Mouse (Mus musculus): Measurements from ENCODE around the gene Gm11492. TPM values are rescaled to one million over a fixed set of nuclear protein-coding genes. Genes with fewer than 3 reads are reported as not detected.

Gene Gm11492
- total RNA-seq, 2 experiments from 2014 or later, result not detected

DNA sequence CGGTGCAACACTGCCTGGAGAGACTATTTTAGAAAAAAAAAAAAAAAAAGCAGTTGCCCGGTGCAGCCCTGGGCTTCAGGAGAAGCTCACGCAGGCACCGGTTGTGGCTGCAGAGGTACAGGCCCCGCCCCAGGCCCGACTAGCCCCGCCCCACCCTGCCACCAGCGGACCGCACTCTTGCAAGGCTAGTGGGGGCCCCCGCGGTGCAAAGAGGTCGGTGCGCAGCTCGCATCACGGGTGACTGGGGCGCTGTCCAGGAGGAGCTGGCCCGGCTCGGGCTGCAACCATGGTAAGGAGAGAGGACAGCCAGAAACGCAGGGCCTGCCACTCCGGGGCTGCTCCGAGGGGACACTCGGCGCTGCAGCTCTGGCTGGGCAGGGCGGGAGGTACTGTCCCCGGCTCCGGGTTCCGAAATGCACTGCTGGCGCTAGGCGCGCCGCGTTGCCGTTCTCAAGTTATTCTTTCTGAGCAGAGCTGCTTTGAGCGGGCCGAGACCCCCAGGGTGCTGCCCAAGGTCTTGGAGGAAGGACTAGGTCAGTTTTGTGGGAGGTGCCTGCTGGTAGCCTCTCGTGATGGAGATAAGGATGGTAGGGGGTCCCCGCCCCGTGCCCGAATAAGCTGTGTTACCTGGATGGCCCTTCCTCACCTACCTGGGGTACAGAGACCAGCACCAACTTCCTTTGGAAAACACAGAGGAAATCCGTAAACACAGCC is 12.0 kb downstream of the Gm11492 start:
- peak; percentile 48 for DNase-seq (ENCODE audit: low spot score)
- intact Hi-C loops (cut with DNase I), result loop anchor here (5.0 kb wide), 1 partner anchor 51 kb away; no protein-coding TSS in a partner anchor

DNA sequence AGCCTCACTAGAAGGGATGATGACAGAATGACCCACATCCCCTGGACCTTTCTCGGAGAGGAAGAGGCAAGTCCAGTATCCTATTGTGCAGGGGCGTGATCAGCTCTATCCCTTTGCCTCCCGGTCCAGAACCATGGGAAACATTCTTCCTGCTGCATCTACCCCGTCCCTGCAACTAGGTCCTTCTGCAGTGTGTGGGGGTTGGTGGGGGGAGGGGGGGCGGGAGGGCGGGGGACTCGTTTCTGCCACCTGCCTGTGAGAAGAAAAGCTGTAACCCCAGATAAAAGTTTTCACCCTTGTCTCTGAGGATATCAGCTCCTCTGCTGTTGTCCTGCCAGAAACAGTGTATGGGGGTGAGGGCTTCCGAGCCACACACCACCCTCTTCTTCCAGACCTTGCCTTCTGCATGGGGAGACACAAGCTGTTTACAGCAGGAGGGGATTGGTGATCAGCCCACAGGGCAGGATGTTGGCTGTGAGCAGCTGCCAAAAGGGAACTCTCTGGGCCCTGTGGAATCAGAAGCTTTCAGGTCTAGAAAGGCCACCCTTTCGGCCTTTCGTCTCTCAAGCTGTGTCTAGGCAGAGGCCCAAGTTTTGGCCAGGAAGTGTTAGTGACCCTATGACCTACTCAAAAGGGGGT is 12.6 kb downstream of the Gm11492 start:
- intact Hi-C loops (cut with DNase I), result loop anchor here (5.0 kb wide), 1 partner anchor 52 kb away; no protein-coding TSS in a partner anchor
- peak; percentile 44 for DNase-seq (ENCODE audit: low spot score)

DNA sequence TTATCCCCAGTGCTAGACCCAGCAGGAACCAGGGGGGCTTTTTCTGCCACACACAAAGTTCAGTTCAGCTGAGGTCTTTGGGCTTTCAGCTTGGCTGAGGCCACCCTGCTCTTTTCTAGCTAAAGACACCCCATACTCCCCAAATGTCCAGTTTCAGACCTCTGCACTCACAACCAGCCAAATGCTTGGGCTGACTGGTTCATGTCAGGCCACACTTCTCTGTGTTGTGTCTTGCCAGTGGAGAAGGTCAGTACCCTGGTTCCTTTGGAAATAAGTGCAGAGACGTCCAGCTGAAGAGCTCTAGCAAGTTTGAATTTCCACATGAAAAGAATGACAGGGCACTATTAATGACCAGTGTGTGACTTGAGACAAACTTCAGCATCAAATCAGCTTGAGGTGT is 13.3 kb downstream of the Gm11492 start:
- intact Hi-C loops (cut with DNase I), result loop anchor here (5.0 kb wide), 1 partner anchor 52 kb away; no protein-coding TSS in a partner anchor
- DNase-seq (ENCODE audit: low spot score), result no peak

DNA sequence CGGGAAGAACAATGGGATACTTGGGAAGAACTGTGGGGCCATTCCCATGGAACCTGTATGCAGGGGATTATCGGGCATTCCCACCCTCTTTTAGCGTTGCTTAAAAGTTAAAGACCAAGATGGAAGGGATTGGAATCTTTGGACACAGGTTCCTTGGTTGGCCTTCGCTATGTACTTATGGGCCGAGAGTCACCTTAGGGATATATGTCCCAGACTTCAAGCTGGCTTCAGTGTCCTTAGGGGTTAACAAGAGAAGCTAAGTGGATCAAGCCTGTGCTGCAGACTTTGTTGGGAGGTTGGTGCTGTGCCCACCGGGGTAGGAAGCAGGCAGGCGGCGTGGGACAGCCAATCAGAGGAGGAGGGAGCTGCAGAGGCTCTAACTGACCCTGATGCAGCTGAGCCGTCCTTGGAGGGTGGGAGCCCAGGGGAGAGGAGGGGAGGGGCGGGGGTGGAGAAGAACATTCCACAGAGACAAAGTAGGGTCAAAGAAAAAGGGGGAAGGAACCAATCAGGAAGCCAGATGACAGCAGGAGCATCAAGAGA is 14.2 kb downstream of the Gm11492 start:
- no peak for DNase-seq (ENCODE audit: low spot score)
- intact Hi-C loops (cut with DNase I), result no loop called here

DNA sequence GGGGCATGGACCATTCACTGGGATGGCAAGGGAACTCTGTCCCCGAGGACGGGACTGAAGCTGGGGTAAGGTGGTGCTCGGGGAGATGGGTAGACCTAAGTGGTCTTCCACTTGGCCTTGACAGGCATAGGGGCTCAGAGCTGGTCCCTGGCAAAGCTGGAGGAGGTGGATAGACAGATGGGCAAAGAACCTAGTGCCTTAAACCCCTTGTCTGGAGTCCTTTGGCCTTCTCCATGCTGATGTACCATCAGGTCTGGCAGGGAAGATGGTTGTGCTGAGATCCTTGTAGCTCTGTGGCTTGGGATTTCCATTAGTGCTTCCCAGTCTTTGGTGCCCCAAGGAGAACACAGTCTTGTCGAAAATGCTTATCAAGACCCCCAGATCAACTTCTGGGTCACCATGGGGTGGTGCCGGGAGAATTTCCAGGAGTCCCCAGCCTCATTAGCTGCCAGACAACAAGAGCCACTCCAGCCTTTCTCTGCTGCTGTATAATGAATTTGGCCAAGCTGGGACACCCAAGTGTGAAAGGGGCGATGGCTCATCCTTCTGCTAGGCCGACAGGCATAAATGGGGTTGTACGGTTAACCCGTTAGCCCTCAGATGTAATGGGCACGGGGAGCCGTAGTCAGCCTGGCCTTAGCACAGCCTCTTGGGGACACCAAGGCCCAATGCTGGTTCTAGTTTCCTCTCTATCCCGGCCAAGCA is 14.9 kb downstream of the Gm11492 start:
- intact Hi-C loops (cut with DNase I), result no loop called here

DNA sequence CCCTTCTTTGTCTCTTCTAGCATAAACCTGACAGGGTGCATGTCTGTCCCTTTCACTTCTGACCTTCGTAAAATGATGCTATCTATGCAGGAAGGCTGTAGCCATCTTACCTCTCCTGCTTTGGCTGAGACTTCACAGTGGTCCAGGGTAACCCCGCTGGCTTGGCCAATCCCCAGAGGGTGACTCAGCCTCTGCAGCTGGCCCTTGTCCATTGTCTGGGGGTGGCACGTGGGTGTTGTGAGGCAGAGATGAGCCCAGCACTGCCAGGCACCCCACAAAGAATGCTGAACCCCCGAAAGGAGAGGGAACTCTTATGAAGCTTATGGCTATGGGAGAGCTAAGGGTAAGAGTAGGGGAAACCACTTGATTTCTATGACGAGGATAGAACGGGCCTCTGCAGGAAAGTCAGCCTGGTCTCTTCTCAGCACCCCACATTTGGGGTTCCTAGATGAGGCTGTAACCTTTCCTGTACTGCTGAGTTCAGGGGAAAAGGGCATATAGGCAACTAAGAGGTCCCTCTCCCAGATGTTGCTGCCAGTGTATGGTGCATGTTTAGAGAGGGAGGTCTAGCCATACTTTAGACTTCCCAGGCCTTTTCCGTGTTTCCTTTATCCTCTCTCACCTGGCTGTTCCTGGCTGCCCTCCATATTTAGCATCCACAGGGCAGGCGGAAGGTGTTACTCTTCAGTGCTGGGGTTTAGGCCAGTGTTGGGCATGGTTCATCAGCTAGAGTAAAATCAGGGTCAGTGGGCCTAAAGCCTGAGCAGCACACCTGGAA is 15.7 kb downstream of the Gm11492 start:
- no peak for DNase-seq (ENCODE audit: low spot score)
- intact Hi-C loops (cut with DNase I), result no loop called here

More for the DNA sequence above, 14.9 kb downstream of the Gm11492 start:
- DNase-seq (ENCODE audit: low spot score), result no peak

DNA sequence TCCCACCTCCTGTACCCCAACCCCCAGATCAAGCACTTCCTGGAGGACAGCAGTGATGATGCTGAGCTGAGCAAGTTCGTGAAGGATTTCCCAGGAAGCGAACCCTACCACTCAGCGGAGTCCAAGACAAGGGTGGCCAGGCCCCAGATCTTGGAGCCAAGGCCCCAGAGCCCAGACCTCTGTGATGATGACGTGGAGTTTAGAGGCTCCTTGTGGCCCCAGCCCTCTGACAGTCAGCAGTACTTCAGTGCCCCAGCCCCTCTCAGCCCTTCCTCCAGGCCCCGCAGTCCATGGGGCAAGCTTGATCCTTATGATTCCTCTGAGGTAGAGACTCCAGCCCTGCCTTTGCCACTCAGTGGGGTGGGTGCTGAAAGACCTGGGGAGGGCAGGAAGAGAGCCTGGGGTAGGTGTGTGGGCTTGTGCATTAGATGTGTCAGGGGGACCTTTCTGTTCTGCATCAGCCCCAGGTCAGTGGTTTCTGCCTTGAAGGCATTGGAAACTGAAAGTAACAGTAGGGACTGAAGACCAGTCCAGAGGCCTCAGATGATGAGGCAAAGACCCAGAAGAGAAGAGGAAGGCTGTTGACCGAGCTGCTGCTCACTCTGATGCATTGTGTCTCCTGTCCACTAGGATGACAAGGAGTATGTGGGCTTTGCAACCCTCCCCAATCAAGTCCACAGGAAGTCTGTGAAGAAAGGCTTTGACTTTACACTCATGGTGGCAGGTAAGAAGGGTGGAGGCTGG is 17.0 kb downstream of the Gm11492 start:
- no peak for DNase-seq (ENCODE audit: low spot score)

DNA sequence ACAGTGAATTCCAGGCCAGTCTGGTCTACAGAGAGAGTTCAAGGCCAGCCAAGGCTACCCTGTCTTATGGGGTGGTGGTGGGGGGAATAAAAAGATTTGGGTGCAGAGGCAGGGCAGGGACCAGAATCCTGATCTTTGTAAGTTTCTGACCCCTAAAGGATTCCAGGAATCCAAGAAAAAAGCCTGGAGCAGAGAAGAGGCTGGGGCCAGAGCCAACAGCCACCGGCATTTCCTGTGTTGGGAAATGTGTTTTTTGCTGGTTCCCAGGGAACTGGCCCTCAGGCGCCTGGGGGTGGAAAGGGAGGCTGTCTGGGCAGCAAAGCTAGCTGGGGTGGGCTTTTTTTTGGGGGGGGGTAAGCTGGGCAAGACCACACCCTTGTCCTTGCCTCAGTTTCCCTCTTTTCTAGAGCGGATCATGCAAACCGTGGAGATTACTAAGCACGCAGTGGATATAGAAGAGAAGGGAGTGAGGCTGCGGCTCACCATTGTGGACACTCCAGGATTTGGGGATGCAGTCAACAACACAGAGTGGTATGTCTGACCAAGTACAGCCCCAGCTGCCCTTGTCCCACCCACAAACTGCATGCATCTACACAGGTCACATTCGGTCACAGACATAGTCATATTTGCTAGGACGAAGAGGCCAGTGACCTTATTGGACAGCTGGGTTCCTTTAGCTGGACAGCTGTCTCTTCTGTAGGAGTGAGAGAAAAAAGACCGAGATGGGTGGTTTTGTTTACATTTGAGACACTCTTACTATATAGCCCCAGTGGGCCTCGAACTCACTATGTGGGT is 18.5 kb downstream of the Gm11492 start:
- DNase-seq (ENCODE audit: low spot score), result peak; percentile 55
- intact Hi-C loops (cut with DNase I), result no loop called here

More for the DNA sequence above, 17.0 kb downstream of the Gm11492 start:
- intact Hi-C loops (cut with DNase I), result no loop called here

- no peak for DNase-seq (ENCODE audit: low spot score)
- intact Hi-C loops (cut with DNase I), result no loop called here
These were observed 20.9 kb downstream of the Gm11492 start for GRCm38 (mm10) chr11:87587211-87587874.

DNA sequence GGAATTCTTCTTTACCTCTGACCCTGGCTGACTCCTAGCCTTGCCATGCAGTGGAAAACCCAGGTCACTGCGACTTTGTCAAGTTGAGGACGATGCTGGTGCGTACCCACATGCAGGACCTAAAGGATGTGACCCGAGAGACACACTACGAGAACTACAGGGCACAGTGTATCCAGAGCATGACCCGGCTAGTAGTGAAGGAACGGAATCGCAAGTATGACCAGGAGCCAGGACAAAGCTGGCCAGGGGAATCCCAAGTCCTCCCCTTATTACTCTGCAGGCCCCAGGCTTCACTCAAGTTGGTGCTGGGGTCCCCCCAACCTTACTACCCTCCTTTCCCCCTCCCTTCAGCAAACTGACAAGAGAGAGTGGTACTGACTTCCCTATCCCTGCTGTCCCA is 23.2 kb downstream of the Gm11492 start:
- intact Hi-C loops (cut with DNase I), result loop anchor here (10.0 kb wide), 1 partner anchor 165 kb away; no protein-coding TSS in a partner anchor
- no peak for DNase-seq (ENCODE audit: low spot score)

DNA sequence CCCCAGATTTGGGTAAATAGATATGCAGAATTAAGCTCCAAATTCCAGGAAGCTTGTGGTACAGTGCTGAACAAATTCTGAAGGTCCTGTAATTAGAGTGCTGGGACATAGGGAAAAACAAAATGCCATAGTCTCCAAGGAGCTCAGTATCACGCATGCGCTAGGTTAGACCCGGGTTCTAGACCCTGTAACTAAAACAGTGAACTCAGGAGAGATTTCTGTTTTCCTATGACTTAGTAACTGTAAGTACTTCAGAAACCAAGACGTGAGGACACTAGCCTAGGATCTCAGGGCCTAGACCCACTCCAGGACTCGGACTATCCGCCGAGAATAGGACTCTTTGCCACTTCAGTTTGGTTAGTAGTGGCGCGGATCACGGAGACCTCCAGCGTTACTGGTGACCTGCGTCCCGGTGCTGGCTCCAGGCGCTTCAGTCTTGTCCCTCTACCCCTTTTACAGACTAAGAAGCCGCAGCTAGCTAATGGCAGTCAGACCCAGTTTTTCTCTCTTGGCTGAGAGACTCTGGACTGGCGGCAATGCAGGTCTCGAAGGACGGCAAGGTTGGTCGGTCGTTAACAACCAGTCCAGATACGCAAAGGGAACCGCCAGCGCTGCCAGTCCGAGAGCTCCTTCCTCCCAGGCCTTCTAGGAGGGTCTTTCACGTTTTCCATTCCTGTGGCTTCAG is 24.5 kb downstream of the Gm11492 start:
- DNase-seq (ENCODE audit: low spot score), result no peak
- intact Hi-C loops (cut with DNase I), result loop anchor here (10.0 kb wide), 1 partner anchor 166 kb away; no protein-coding TSS in a partner anchor

DNA sequence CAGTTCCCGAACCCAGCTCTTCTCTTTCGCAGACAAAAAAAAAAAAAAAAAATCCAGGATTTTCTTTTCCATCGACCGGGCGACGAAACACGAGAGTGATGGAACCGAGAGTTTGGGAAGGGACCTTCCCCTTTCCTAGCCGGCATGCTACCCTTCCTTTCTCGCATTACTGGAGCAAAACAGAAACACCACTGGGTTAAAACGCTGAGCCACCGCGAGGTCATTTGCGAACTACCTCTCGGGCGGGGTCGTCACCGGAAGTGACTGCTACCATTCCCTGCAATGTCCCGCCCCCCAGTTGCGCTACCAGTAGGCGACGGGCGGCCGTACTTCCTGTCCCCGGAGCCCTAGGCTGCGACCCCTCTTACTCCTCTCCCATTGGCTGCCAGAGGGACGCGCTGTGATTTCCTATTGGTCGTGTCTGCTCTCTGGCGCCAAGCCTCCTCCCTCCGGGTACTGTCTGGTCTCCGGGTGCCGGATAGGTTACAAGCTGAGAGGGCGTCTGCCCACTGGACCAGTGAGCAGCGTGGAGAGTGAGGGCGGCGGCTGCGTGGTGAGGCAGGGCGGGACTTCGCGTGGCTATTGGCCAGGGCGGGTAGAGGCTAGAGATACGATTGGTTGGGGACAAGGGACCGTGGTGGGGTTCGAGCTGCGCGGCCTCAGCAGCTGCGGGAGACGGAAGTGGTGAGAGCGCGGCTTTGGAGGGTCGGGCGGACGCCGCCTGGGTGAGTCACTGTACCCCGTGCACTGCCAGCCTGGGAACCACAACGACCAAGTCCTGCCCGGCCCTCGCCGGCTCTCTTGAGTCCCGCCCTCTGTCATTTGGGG is 25.3 kb downstream of the Gm11492 start, which contains the start of gene Mtmr4:
TSS of gene Mtmr4 (plus strand) at position 637 of the 828 bp plus-strand sequence.
- intact Hi-C loops (cut with DNase I), result loop anchor here (10.0 kb wide), 1 partner anchor 167 kb away; no protein-coding TSS in a partner anchor
- DNase-seq (ENCODE audit: low spot score), result peak; percentile 100

GRCm38 (mm10) chr11:87592354-87592695 is 25.9 kb downstream of the Gm11492 start:
- intact Hi-C loops (cut with DNase I), result loop anchor here (10.0 kb wide), 1 partner anchor 168 kb away; no protein-coding TSS in a partner anchor
- no peak for DNase-seq (ENCODE audit: low spot score)

DNA sequence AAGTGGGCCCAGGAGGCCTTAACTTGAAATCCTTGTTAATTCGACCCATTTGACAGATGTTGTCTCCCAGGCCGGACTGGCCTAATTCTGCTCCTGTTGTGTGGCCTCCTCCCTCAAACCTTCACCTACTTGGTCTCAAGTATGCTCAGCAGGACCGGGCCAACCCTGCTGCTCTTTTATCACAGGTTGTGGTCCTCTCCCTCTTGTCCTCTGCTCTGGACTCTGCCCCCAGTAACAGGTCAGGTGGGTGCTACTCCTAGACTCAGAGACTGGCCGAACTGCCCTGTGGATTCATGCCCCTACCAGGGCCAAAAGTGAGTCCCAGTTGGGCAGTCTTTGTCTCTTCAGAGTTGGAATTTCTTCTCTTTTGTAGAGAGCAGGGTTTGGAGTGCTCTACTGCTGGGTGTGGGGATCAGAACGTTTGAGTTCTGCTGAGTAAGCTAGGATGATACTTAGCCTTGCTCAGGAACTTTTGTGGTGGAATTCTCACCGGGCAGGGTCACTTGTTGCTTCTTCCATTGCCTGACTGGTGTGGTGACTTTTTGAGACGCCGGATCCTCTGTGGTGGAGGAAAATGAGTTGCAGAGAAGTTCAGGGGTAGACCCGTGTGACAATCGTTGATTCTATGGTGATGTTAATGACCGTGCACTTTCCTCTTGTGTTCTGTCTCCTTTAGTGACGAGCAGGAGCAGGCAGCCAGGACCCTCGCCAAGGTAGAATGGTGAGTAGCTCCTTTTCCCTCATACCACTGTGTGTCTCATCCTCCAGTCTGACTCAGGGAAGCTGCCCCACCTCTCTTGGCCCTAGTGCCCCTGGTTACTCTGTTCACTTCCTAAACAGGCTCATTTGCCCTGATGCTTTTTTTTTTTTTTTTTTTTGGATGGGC is 26.5 kb downstream of the Gm11492 start:
- no peak for DNase-seq (ENCODE audit: low spot score)
- intact Hi-C loops (cut with DNase I), result loop anchor here (10.0 kb wide), 1 partner anchor 168 kb away; no protein-coding TSS in a partner anchor

- intact Hi-C loops (cut with DNase I), result loop anchor here (10.0 kb wide), 1 partner anchor 171 kb away; no protein-coding TSS in a partner anchor
- peak; percentile 81 for DNase-seq (ENCODE audit: low spot score)
These were observed 28.9 kb downstream of the Gm11492 start for GRCm38 (mm10) chr11:87595327-87595841.
